Mouse (Mus musculus) heart, adult 2 months (tissue): Measurements from ENCODE around the gene Tlr12.

ENCODE experiments used
- CTCF ChIP-seq: fragments of 200-600 bp; IDR thresholded peaks from 2 replicates; pipeline ENCODE4 v1.8.1; 2022; ENCODE audit warnings: antibody characterized with exemption, mild to moderate bottlenecking, moderate library complexity
- EP300 ChIP-seq: fragments of 200-500 bp; IDR thresholded peaks from 2 replicates; pipeline ENCODE4 v1.6.1; 2011; ENCODE audit warnings: low read depth, low read length, control low read depth; ENCODE audit not compliant: insufficient read depth
- POLR2A ChIP-seq: fragments of 200-500 bp; IDR thresholded peaks from 2 replicates; pipeline ENCODE4 v1.6.1; 2011; ENCODE audit warnings: mild to moderate bottlenecking, low read depth, low read length, control low read depth; ENCODE audit not compliant: insufficient read depth

GRCm38 (mm10) chr4:128609276-128609924, 9.0 kb downstream of the Tlr12 start:
- TF ChIP-seq POLR2A (no peak), CTCF (no peak), EP300 (no peak)
